Mouse (Mus musculus) left cerebral cortex, adult 2 months (tissue): ENCODE measurements around the gene Gm4491. TPM values are rescaled to one million over a fixed set of nuclear protein-coding genes. Genes with fewer than 3 reads are reported as not detected.
"Not testable (repeated sequence)": the region's sequence is repeated elsewhere in the genome, so short reads cannot be mapped to it uniquely, and the experiment has no call there.

ENCODE experiments used
- DNase-seq, 2 experiments: peaks; one replicate each; pipeline ENCODE4 v3.0.0; 2021 to 2022; ENCODE audit warnings: low spot score in 2 of 2, mixed read lengths in 1 of 2; ENCODE audit errors: extremely low spot score in 1 of 2
- H3K27ac ChIP-seq: fragments of 200-600 bp; 2 replicates; pipeline ENCODE4 v1.8.1; 2022
- H3K4me3 ChIP-seq: fragments of 200-600 bp; 2 replicates; pipeline ENCODE4 v1.8.1; 2022
- CTCF ChIP-seq: fragments of 200-600 bp; IDR thresholded peaks from 2 replicates; pipeline ENCODE4 v1.8.1; 2022; ENCODE audit warnings: antibody characterized with exemption, mild to moderate bottlenecking, moderate library complexity
- intact Hi-C: fragments of 180-260 bp; cut with DNase I; formaldehyde crosslinking; loops from one replicate; pipeline ENCODE4 v1.15.1; 2025
- total RNA-seq, 2 experiments: library from RNA; stranded (reverse); gene quantifications; 2 replicates each; pipeline ENCODE4 v1.2.3; 2021

Gene Gm4491
- total RNA-seq, 2 experiments from 2014 or later = 0.68 to 0.81 TPM

GRCm38 (mm10) chr14:57075537-57075936, 40.1 kb downstream of the Gm4491 start:
- DNase-seq = no peak
- intact Hi-C loops = no loop called here
- H3K4me3 ChIP-seq = no peak overlapping the region
- TF ChIP-seq CTCF = no peak; the same call in 1 of the 2 replicates
- no peak overlapping the region for H3K27ac ChIP-seq

- peak; percentile 62 for TF ChIP-seq CTCF
- intact Hi-C loops = not testable (repeated sequence)
Observed at GRCm38 (mm10) chr14:57069906-57070305, 45.8 kb downstream of the Gm4491 start.

GRCm38 (mm10) chr14:57066053-57066452, 49.6 kb downstream of the Gm4491 start:
- intact Hi-C loops = no loop called here
- no peak overlapping the region for H3K4me3 ChIP-seq
- DNase-seq = no peak
- TF ChIP-seq CTCF = no peak
- H3K27ac ChIP-seq = no peak overlapping the region

More at GRCm38 (mm10) chr14:57069906-57070305, 45.8 kb downstream of the Gm4491 start:
- H3K27ac ChIP-seq, H3K4me3 ChIP-seq: not testable (repeated sequence)
- DNase-seq = peak in 1 of 2 experiments; percentile 43

Other genes starting within 250 kb of the Gm4491 start
- 10 to 100 TPM; 91.5 to 93.8 TPM for gene Zmym2, start 229.2 kb downstream of the Gm4491 start, total RNA-seq
- under 1 TPM in 1 of 2 experiments, not detected in 1; 0.12 TPM for gene Gja3, start 57.8 kb downstream of the Gm4491 start, total RNA-seq
- gene Gjb2, start 11.2 kb downstream of the Gm4491 start, total RNA-seq = 10 to 100 TPM in 1 of 2 experiments, 1 to 10 TPM in 1; 7.7 to 11.8 TPM
- gene Gjb6, start 17.7 kb upstream of the Gm4491 start, total RNA-seq = 100 to 1,000 TPM; 110 to 118 TPM